Mouse (Mus musculus) frontal cortex, postnatal 25 days (tissue): Measurements from ENCODE around the gene Gnaq.

Experiments used
- DNase-seq, 2 experiments: peaks; one replicate each; pipeline ENCODE4 v3.0.0; 2022; ENCODE audit warnings: low spot score in 2 of 2

Gnaq gene

DNA sequence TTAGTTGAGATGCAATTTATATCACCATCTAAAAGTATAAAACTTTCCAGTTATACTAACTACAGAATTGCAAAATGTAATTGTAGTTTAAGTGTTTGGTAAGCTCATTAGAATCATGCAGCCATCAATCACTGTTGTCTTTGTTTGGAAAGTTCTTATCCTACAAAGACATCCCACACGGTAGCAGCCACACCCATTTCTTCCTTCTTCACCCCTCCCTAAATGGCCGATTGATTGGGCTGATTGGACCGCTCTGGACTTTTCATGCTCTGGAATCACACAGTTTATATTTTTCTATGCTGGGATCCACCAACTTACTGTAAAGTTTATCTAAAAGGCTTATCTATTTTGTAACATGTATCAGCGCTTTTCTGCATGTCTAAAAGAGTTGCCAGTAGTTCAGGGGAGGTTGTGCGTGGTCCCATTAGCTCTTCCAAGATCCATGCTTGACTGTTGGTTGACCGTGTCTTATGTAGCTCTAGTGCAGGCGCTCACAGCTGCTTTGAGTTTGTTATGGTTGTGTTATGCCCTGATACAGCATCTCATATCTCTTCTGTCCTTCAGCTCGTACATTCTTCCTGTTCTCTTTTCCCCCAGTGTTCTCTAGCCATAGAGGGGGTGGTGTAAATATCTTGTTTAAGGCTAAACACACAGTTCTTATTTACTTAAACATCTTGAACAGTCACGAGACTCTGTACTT is 56.6 kb downstream of the Gnaq start:
- DNase-seq, result no peak

DNA sequence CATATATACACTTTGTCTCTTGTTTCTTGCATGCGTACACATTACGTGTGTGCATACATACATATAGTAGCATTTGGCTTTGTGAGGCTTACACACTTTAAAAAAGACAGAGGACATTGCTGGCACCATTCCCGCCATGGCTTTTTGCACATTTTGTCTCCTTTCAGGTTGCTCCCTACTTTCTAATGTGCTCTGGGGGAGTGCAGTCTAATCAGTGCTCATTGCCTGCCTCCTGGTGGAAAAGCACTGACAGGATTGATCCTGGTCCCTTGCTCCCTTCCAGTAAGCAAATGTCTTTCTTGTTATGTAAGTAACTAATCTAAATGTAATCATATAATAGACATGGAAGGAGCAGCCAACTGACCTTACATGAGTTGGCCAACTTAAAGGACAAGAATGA is 65.5 kb downstream of the Gnaq start:
- no peak for DNase-seq

DNA sequence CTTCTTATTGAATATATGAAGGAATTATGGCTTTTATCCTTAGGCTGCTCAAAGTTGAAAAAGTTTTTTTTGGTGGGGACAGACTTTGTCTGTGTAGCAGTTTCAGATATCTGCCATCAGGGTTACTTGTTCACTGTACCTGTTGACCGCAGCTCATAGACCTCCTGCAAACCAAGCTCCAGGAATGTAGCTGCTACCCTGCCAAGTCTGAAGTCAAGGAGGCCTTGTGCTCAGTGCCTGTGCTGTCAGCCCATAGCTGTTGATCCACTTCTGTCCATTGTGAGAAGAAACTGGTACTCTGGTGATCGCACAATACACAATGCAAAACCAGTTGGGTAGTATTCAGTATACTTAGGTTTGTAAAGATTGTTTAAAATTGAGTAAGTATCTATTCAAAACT is 68.7 kb downstream of the Gnaq start:
- DNase-seq, result no peak

DNA sequence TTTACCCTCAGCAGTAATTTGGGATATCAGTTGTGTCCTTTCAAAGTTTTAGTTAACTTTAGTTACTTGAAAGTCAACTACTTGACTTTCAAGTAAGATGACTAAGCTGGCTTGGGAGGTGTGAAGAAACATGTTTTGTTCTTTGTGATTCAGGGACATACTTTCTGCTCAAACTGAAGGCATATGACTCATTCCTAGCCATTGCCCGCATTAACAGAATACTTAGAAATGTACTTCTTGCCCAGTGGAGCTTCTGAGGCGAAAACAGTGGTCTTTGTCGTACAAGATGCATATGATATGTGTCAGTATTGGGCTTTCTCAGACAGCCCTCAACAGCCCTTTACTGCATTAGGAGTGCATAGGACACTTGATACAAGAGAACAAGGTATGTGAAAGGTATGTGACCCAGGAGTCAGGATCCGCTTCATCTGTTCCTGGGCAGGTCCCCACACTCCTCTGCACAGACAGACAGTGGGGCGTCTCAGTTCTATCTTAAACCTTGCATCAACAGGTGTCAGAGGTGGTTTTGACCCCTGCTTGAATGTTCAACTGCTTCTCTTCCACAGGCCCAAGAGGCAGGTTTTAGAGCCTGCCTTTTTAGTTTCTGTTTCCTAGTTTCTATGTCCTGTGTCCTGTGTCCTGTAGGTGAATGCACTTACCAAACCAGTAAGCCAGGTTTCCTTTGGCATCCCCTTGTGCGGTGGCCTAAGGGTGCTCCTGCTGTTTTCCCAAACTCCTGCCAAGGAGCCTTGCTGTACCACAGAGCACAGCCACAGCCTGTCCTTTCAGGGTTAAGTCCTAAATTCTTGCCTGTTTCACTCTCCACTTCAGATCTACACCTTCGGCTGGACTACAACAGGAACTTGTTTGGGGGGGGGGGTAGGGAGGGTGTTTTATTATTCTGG is 72.4 kb downstream of the Gnaq start:
- DNase-seq, result no peak

DNA sequence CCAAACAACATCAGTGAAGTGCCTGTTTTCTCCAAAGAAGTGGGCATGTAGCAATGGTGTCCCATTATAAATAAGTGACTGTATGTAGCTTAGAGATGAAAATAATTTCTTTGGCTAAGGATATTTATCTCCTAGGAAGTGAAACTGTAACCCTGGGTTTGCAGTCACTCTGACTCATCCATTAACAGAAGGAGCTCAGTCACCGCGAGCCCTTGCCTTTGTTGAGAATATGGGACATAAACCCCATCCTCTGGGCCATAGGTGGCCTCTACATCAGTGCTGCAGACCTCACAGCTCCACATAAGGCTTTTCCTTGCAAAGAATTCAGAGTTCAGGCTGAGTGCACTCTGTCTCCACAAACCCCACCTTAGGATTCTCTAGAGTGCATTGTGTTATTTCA is 77.0 kb downstream of the Gnaq start:
- DNase-seq, result no peak

DNA sequence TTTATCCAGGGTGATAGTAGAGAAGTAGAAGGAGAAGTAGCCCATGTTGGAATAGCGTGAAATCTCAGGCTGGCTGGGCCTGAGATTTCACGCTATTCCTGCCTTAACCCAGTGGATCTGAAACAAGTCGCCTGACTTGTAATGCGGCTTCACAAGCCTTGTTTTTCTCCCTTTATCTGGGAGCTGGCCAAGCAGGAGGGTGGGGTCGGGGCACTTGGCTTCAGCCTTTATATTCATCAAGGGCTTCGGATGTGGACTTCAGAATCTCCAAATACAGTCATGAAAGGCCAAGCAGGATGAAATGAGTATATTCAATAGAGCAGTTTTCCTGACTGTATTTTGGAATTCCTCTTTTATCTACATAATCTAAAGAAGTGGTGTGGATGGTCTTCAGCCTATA is 82.3 kb downstream of the Gnaq start:
- no peak for DNase-seq

DNA sequence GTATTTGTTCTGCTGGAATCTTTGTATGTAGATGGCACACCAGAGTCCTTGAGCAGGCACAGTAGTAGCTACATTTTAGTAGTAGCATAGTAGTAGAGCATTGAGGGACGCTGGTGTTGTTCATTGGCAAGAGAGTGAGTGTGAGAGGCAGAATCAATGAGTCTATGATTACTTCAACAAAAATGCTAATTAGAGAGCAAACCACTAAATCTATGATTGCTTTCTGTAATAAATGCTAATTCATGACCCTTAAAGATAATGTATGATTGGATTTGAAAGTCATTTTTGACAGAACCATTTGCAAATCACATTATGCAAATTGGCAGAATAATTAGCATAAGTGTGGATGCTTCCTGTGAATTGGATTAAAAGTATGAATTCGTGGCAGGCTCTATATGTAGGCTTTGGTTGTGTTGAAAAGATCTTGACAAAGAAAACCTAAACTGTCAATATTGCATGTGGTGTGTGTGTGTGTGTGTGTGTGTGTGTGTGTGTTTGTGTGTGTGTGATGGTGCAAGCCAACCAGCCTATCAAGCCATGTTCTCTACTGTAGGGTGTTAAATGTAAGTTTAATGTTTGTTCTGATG is 82.9 kb downstream of the Gnaq start:
- no peak for DNase-seq

DNA sequence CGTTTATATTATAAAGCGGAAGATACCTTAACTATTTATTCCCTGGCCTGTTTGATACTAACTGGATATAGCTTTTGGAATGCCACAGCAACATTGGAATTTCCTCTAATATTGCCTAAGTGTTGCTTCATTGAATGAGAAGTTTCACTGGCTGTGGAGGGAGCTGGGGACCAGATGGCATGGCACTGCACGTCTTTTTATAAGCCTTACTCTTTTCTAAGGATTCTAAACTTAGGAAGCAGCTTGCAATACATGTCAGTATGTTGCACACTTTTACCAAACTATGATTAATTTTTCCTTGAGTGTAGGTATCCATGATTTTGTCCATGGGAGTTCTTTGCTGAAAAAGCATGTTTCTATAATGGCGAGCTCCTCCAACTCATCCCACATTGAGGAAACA is 87.3 kb downstream of the Gnaq start:
- DNase-seq, result no peak

DNA sequence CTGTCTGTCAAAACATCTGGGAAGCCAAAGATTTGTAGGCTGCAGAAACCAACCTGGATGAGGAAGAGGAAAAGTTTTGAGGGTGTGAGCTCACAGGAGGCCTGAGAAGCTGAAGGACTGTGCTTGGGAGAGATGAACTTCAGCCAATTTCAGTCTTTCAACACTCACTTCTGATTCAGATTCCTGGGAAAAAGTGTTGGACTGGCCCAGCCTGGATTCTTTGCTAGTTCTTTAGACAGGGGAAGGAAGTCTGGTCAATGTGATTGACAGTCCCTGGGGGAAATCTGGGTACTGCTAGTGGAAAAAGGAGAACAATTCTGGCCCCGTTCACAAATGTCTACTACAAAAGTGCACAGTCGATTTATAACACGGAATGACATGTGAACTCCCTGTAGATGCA is 89.9 kb downstream of the Gnaq start:
- no peak for DNase-seq

DNA sequence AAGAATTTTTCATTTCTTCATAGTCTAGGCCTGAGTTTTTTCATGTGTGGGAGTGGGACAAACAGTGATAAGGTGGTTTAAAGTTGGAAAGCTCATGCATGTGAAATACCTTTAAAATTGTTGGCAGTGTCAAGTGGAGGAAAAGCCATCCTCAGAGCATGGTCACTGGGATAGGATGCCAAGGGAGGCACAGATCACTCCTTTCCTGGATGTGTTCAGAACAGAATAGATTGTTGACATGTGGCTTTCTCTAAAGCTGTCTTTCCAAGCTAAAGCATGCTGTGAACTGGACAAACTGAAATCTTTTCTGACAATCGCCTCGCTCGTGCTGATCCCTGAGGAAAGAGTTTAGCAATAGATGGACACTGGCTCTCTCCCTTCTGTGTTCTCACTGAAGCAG is 90.5 kb downstream of the Gnaq start:
- no peak for DNase-seq

DNA sequence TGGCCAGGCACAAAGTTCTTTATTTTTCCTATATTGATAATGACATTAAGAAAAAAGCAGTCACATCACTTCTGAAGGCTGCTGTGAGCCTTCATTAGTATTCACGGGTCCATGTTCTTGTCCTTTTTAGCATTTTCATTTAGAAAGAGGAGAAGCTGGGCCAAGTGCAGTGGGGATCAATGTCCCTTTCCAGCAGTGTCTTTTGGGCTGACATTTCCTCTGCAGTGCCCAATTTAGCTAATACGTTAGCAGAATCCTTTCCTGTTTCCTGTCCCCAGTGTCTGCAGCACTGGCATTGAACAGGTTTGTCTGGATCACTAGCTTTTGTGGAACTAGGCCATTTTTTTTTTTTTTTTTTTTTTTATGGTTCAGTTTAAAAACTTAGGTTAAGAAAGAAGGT is 92.2 kb downstream of the Gnaq start:
- no peak for DNase-seq

DNA sequence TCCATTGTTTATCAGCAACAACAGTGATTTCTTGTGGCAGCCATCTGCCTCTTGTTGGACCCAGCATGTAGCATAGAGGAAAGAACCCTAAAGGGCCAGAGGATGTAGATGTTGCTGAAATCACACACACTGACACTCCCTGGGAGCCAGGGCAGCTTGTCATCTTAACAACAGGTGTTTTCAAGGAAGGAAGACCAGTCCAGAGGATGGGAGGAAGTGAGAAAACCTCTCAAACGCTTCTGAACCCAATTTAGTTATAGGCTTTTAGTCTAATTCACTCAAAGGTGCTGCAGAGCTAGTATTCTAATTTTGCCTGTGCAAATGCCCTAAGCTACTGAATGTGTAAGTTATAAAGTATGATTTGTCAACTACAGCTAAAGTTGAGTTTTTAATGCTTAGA is 99.0 kb downstream of the Gnaq start:
- no peak for DNase-seq

DNA sequence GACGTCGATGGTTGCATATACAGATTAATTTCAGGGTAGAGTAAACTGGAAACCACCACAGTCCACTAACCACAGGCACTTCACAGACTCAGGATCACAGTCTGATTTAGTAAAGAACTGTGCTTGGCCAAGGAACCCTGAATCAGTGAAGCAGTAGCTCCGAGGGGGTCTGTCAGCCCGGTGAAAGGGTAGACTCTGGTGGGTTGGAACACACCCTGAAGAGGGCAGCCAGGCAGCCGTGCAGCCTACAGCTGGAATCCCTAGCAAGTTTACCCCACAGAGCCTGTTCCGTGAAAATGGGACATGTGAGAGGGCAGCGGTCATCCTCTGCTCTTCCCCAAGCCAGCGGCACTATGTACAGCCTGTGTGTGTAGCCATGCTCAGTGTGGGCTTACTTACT is 103.0 kb downstream of the Gnaq start:
- no peak for DNase-seq

DNA sequence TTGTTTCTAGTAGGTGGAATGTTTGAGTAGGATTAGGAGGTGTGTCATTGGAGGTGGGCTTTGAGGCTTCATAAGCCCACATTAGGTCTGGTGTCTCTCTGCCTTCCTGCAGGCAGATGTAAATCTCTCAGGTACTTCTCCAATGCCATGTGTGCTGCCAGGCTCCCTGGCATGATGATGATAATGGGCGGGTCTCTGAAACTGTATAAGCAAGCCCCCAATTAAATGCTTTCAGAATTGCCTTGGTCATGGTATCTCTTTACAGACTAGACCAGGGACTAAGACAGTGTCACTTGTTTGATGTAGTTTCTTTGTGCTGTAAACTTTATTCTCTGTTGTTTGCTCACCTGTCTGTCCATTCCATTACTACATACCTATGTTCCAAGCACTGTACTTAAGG is 104.4 kb downstream of the Gnaq start:
- DNase-seq, result no peak

DNA sequence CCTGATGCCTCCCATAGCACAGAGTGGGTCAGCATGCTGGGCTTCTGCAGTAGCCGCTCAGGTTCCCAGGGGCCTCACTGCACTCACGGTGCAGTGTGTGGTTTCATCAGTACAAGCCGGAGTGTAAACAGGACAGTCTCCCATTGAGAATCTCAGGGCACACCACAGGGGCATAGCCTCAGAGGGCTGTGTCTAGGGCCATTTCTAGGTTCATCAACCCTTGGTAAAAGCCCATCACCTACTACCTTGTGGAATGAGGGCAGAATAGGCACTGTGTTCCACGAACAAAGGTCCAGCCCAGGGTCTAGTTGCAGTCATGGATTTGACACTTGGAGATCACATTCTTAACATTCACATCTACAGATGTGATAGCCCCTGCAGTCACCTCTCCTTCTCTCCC is 105.4 kb downstream of the Gnaq start:
- DNase-seq, result no peak

DNA sequence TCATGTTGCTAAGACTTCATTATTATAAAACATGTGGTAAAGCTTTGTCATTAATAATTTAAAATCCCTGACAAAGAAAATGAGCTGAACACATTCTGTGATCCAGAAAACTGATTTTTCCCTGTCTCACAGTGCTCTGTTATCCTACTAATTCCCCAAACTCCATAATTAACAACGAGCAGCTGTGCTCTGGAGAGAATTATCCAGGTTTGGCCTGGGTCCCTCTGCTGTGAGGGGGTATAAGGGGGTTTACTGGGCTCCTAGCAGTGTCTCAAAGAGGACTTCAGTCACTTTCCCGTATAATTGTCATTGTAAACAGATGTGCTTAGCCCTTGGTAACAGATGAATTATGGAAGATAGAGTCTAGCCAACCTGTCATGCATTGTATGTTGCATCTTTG is 105.9 kb downstream of the Gnaq start:
- no peak for DNase-seq

DNA sequence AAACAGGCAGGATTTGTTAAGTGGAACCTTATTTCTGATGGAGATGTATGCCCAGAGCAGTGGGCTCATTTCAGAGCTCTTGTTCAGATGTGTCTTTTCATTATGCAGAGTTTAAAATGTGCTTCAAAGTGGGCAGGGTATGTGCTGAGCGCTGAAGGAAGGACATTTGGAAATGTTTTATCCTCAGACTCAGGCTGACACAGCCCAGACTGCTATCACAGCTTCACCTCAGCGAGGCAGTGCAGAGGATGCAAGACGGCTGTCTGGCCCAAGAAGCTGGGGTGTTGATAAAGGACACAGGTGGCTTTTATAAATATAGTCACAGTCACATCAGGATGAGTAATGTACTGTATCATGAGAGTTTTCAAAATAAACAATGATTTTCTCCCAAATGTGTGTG is 110.1 kb downstream of the Gnaq start:
- DNase-seq, result no peak

DNA sequence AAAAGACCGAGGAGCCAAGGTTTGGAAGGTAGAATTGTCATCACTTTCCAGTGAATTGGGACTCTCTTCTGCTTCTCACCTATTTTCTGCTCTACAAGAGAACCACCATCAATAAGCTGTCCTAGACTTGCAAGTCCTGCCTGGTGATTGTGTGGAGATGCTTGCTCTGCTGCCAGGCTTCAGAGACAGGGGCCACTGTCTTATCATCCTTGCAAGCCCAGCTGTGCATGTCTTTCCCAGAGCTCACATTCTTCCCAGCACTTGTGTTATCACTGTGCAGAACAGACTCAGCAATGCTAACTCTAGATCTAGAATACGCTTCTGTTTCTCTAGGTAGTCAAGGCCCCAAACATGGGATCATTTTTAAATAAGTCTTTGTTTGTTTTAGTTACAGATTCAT is 116.4 kb downstream of the Gnaq start:
- no peak for DNase-seq

DNA sequence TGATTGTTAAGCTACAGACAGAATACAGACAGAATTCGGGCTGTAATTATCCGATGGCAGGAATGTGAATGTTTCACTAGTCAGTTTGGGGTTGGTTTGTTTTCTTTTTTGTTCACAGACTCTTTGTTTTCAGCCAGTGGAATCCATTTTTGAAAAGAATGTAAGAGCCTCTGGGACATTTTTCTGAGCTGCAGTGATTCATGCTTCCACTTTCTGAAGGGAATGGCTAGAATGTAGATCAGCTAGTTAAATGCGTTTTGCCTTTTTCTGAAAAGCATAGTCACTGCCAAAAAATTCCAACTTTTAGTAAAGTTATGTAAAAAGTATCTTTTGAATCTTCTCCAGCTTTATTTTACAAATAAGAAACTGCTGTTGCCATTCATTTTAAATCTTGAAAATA is 118.3 kb downstream of the Gnaq start:
- no peak for DNase-seq

DNA sequence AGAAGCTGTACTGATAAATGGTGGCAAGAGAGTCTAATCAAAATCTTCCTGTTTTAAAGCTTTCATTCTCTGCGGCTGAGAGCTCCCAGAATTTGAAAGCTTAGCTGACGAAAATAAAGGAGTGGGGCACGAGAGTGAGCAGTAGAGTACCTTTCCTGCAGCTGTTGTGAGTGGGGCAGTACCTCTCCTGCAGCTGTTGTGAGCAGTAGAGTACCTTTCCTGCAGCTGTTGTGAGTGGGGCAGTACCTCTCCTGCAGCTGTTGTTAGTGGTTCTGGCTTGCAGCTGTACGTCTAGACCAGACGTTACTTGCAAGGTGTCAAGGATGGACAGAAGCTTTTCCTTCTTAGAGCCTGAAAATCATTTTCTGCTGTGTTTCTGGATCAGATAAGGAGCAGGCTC is 119.2 kb downstream of the Gnaq start:
- no peak for DNase-seq

DNA sequence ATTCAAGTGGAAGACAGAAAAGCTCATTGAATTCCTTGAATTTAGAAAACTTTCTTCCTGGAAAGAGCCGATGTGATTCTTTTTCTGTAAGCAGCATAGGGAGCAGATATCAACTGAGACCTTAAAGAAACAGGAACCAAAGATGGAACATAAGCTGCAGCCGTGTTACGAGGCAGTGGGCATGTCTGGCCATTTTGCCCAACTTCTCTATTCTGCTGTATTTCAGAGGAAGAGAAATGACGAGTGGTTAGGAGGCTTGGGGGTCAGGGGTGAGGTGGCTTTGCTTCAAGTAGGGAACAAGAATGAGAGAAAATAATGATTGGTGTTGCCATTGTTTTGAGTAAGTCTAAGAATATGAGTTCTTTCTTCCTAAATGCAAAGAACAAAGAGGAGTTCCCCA is 120.1 kb downstream of the Gnaq start:
- DNase-seq, result no peak

DNA sequence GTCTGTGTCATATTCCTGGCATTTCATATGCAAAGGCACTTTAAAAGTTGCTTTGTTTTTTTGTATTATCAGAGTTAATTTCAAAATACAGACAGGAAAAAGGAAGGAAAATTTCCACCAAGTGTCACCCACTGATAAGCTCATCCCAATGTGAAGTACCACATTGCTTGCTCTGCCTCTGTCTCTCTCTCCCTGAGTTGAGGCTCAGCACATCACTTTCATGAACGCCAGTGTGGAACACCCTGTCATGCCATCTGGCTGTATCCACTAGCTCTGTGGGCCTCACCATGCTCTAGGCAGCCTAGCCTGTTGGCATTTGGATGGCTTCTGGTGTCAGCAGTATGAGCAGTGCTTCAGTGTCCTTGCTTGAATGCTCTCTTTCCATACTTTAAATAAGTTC is 122.2 kb downstream of the Gnaq start:
- DNase-seq, result no peak

DNA sequence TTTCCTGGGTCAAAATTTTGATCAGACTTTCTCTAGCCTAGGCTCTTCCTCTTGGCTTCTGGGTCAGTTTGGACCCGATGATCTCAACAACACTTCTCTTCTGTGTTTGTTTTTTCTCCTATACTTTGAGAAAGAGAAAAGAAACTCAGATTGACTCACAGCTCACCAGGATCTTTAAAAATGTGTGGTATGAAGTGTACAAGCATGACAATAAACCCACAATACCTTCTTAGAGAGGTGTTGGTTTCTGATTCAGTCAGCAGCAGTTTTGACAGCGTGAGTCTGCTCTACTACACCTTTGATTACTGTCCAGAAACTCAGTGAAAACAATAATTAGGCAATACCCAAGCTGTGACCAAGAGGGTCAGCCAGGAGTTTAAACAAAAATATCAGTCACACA is 122.7 kb downstream of the Gnaq start:
- DNase-seq, result no peak
